Mouse (Mus musculus) CH12.LX (cell line): ENCODE data around the gene Bach2. TPM values are rescaled to one million over a fixed set of nuclear protein-coding genes. Genes with fewer than 3 reads are reported as not detected.

Experiments
- DNase-seq: peaks from one replicate; pipeline ENCODE4 v3.0.0-alpha.2; 2013; ENCODE audit errors: extremely low read depth
- H3K27ac ChIP-seq: 2 replicates; pipeline ENCODE4 v1.5.1; 2012; ENCODE audit warnings: low read depth, mild to moderate bottlenecking, control low read depth, moderate library complexity; ENCODE audit not compliant: insufficient read depth
- H3K27me3 ChIP-seq: replicated peaks from 2 replicates; pipeline ENCODE3; 2012; ENCODE audit warnings: inconsistent platforms
- H3K36me3 ChIP-seq, 2 experiments: replicated peaks in 1 of 2; 2 replicates each; pipeline versions ENCODE3 to v1.6.1; 2012; ENCODE audit warnings: inconsistent platforms in 1 of 2, low read length in 1 of 2, mild to moderate bottlenecking in 1 of 2, mixed read lengths in 1 of 2, moderate library complexity in 1 of 2; ENCODE audit not compliant: control insufficient read depth in 1 of 2, insufficient read depth in 1 of 2
- H3K4me1 ChIP-seq, 2 experiments: 2 replicates each; pipeline ENCODE4 v1.6.1; 2012; ENCODE audit warnings: inconsistent platforms in 1 of 2, moderate library complexity in 1 of 2; ENCODE audit not compliant: insufficient read depth in 2 of 2, control insufficient read depth in 1 of 2
- H3K4me2 ChIP-seq: 2 replicates; pipeline ENCODE4 v1.6.1; 2012; ENCODE audit warnings: low read depth, mild to moderate bottlenecking, control low read depth; ENCODE audit not compliant: poor library complexity, insufficient read depth, severe bottlenecking
- H3K4me3 ChIP-seq, 3 experiments: fragments of 150-350 bp in 1 of 3; sonication (generic) in 1 of 3; replicated peaks in 1 of 3; 2 replicates each; pipeline versions ENCODE3 to v1.5.1; 2011 to 2012; ENCODE audit warnings: low read depth in 2 of 3, low read length in 2 of 3, mild to moderate bottlenecking in 2 of 3, moderate library complexity in 2 of 3, control low read depth in 1 of 3, improper control_type of control experiment in 1 of 3, inconsistent platforms in 1 of 3, mixed read lengths in 1 of 3; ENCODE audit not compliant: poor library complexity in 1 of 3
- H3K79me2 ChIP-seq: replicated peaks from 2 replicates; pipeline ENCODE4 v1.6.1; 2012; ENCODE audit warnings: mild to moderate bottlenecking, moderate library complexity; ENCODE audit not compliant: control insufficient read depth, poor library complexity, insufficient read depth, severe bottlenecking; ENCODE audit errors: extremely low read depth
- H3K9ac ChIP-seq: 2 replicates; pipeline ENCODE4 v1.6.1; 2012; ENCODE audit warnings: low read depth, mild to moderate bottlenecking, control low read depth, moderate library complexity; ENCODE audit not compliant: insufficient read depth
- H3K9me3 ChIP-seq: replicated peaks from 2 replicates; pipeline ENCODE3; 2012; ENCODE audit warnings: low read length, inconsistent platforms, mixed read lengths
- CHD1 ChIP-seq: IDR thresholded peaks from 2 replicates; pipeline ENCODE4 v1.6.1; 2012; ENCODE audit warnings: low read depth, low read length, improper control_type of control experiment, inconsistent platforms
- CHD2 ChIP-seq: IDR thresholded peaks from 2 replicates; pipeline ENCODE4 v1.6.1; 2011; ENCODE audit warnings: low read length, improper control_type of control experiment
- E2F4 ChIP-seq: IDR thresholded peaks from 2 replicates; pipeline ENCODE4 v1.6.1; 2011; ENCODE audit warnings: low read depth, low read length, improper control_type of control experiment; ENCODE audit not compliant: insufficient replicate concordance
- ETS1 ChIP-seq: conservative IDR thresholded peaks from 2 replicates; pipeline ENCODE4 v1.6.1; 2012; ENCODE audit warnings: low read depth, mild to moderate bottlenecking, inconsistent platforms, low read length, improper control_type of control experiment, moderate library complexity
- HCFC1 ChIP-seq: IDR thresholded peaks from 2 replicates; pipeline ENCODE4 v1.6.1; 2012; ENCODE audit warnings: low read depth, mild to moderate bottlenecking, inconsistent platforms, low read length, improper control_type of control experiment
- IRF4 ChIP-seq: IDR thresholded peaks from 2 replicates; pipeline ENCODE4 v1.6.1; 2014; ENCODE audit warnings: low read depth, mild to moderate bottlenecking, inconsistent platforms, low read length, improper control_type of control experiment
- JUN ChIP-seq: IDR thresholded peaks from 2 replicates; pipeline ENCODE4 v1.6.1; 2011; ENCODE audit warnings: low read depth, mild to moderate bottlenecking, low read length, improper control_type of control experiment, moderate library complexity; ENCODE audit not compliant: insufficient read depth
- JUND ChIP-seq: conservative IDR thresholded peaks from 2 replicates; pipeline ENCODE4 v1.6.1; 2011; ENCODE audit warnings: low read depth, low read length, improper control_type of control experiment
- KAT2A ChIP-seq: IDR thresholded peaks from 2 replicates; pipeline ENCODE4 v1.6.1; 2012; ENCODE audit warnings: low read length, improper control_type of control experiment, inconsistent platforms; ENCODE audit not compliant: insufficient replicate concordance
- MAZ ChIP-seq: IDR thresholded peaks from 2 replicates; pipeline ENCODE4 v1.6.1; 2012; ENCODE audit warnings: low read depth, mild to moderate bottlenecking, inconsistent platforms, low read length, improper control_type of control experiment, moderate library complexity
- MEF2A ChIP-seq: IDR thresholded peaks from 2 replicates; pipeline ENCODE4 v1.6.1; 2014; ENCODE audit warnings: low read depth, mild to moderate bottlenecking, inconsistent platforms, low read length, improper control_type of control experiment, borderline replicate concordance
- MXI1 ChIP-seq: IDR thresholded peaks from 2 replicates; pipeline ENCODE4 v1.6.1; 2011; ENCODE audit warnings: mild to moderate bottlenecking, low read depth, low read length, improper control_type of control experiment
- MYC ChIP-seq: IDR thresholded peaks from 2 replicates; pipeline ENCODE4 v1.6.1; 2011; ENCODE audit warnings: low read depth, mild to moderate bottlenecking, improper control_type of control experiment, low read length
- NRF1 ChIP-seq: IDR thresholded peaks from 2 replicates; pipeline ENCODE4 v1.6.1; 2014; ENCODE audit warnings: low read depth, mild to moderate bottlenecking, inconsistent platforms, low read length, improper control_type of control experiment, moderate library complexity
- RAD21 ChIP-seq: IDR thresholded peaks from 2 replicates; pipeline ENCODE4 v1.6.1; 2011; ENCODE audit warnings: low read depth, mild to moderate bottlenecking, low read length, improper control_type of control experiment, moderate library complexity
- RCOR1 ChIP-seq: conservative IDR thresholded peaks from 2 replicates; pipeline ENCODE4 v1.6.1; 2012; ENCODE audit warnings: low read depth, mild to moderate bottlenecking, inconsistent platforms, low read length, improper control_type of control experiment
- SIN3A ChIP-seq: IDR thresholded peaks from 2 replicates; pipeline ENCODE4 v1.6.1; 2012; ENCODE audit warnings: low read length, improper control_type of control experiment, inconsistent platforms
- SMC3 ChIP-seq: IDR thresholded peaks from 2 replicates; pipeline ENCODE4 v1.6.1; 2011; ENCODE audit warnings: low read depth, low read length, improper control_type of control experiment
- TBP ChIP-seq: conservative IDR thresholded peaks from 2 replicates; pipeline ENCODE4 v1.6.1; 2011; ENCODE audit warnings: low read depth, low read length, improper control_type of control experiment
- USF1 ChIP-seq: IDR thresholded peaks from 2 replicates; pipeline ENCODE4 v1.6.1; 2014; ENCODE audit warnings: low read depth, mild to moderate bottlenecking, inconsistent platforms, low read length, improper control_type of control experiment
- USF2 ChIP-seq: conservative IDR thresholded peaks from 2 replicates; pipeline ENCODE4 v1.6.1; 2011; ENCODE audit warnings: low read depth, low read length, improper control_type of control experiment
- ZC3H11A ChIP-seq: IDR thresholded peaks from 2 replicates; pipeline ENCODE4 v1.6.1; 2012; ENCODE audit warnings: low read depth, mild to moderate bottlenecking, inconsistent platforms, low read length, improper control_type of control experiment
- ZKSCAN1 ChIP-seq: IDR thresholded peaks from 2 replicates; pipeline ENCODE4 v1.6.1; 2012; ENCODE audit warnings: low read depth, inconsistent platforms, low read length, improper control_type of control experiment, borderline replicate concordance
- ZMIZ1 ChIP-seq: IDR thresholded peaks from 2 replicates; pipeline ENCODE4 v1.6.1; 2012; ENCODE audit warnings: low read depth, mild to moderate bottlenecking, inconsistent platforms, low read length, improper control_type of control experiment
- ZNF384 ChIP-seq: IDR thresholded peaks from 2 replicates; pipeline ENCODE4 v1.6.1; 2012; ENCODE audit warnings: low read depth, low read length, improper control_type of control experiment, inconsistent platforms
- dilution Hi-C: fragments of 300-500 bp; cut with MboI; formaldehyde crosslinking; loops from 2 replicates; pipeline ENCODE4 v1.14.3; 2020; ENCODE audit warnings: low sequenced_read_pairs; ENCODE audit not compliant: extremely low pct_unique_long_range_greater_than_20kb, extremely low pct_ligation_motif_present
- in situ Hi-C: fragments of 300-500 bp; cut with MboI; formaldehyde crosslinking; loops from 3 replicates; pipeline ENCODE4 v1.14.3; 2019; ENCODE audit warnings: low sequenced_read_pairs, low pct_ligation_motif_present, low pct_unique_long_range_greater_than_20kb, mixed read lengths
- polyA plus RNA-seq: library from polyadenylated mRNA; unstranded; fragments of >175 nt; gene quantifications from 2 replicates; pipeline ENCODE4 v1.2.1, GENCODE M21; 2012; ENCODE audit warnings: low read depth; ENCODE audit not compliant: insufficient read length
- total RNA-seq, 2 experiments: library from RNA; depleted of rRNA; stranded (reverse); fragments of 300-350 nt in 1 of 2; fragments of >200 nt in 1 of 2; gene quantifications; 2 replicates each; pipeline ENCODE4 v1.2.3; 2012 to 2014

The Bach2 gene
- total and polyA plus RNA-seq, 3 experiments = 0.11 TPM; not detected in 2

DNA sequence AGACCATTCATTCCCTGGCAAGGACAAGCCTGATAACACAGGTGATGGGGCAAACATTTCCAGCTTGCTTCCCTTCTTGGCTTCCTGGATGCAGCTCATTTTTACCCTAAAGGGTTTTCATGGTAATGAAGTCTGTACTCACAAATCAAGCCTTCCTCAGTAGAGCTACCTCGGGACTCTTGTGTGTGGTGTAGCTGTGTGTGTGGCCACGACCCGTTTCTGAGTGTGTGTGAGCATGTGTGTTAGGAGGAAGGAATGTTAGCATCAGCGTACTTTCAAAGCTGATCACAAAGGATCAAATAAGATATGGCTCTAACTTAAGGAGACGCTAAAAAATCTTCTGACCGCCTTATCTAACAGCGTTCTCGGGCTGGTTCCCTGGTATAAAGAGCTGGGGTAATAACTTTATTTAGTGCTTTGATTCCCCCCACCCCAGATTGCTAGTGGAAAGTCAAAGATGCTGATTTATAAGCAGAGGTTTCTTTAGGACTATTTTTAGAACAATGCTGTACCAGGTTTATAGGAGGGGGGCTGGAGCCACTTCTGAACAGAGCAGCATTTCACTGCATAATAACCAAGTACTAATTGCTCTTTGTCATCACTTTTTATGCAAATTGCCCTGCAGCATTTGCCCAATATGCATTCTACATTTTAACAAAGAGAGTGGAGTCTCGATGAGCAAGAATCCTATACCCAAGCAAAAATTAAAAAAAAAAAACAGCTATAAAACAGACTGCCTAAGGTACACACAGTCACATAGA lies 28.0 kb upstream of the Bach2 start:
- Histone ChIP-seq H3K4me2 (no peak overlapping the region), H3K9me3 (no peaks in the 10 kb centered on the region), H3K4me3 (no peak overlapping the region), H3K36me3 (no peaks in the 10 kb centered on the region), H3K79me2 (no peaks in the 10 kb centered on the region), H3K27me3 (no peaks in the 10 kb centered on the region), H3K27ac (no peak overlapping the region), H3K4me1 (no peaks in the 10 kb centered on the region), H3K9ac (no peak overlapping the region)
- in situ Hi-C loops = no loop called here
- dilution Hi-C loops = no loop called here
- DNase-seq = no peak
- no peak for TF ChIP-seq CHD1
- TF ChIP-seq SMC3 = no peak
- TF ChIP-seq ETS1 = no peak
- TF ChIP-seq KAT2A = no peak
- no peak for TF ChIP-seq HCFC1
- no peak for TF ChIP-seq USF2
- TF ChIP-seq E2F4 = no peak
- TF ChIP-seq MAZ = no peak
- no peak for TF ChIP-seq JUN
- no peak for TF ChIP-seq SIN3A
- no peak for TF ChIP-seq ZNF384
- no peak for TF ChIP-seq ZC3H11A
- TF ChIP-seq ZMIZ1 = no peak
- TF ChIP-seq RAD21 = no peak
- TF ChIP-seq MEF2A = no peak
- no peak for TF ChIP-seq MYC
- TF ChIP-seq CHD2 = no peak
- TF ChIP-seq TBP = no peak
- no peak for TF ChIP-seq IRF4

- DNase-seq = no peak
- in situ Hi-C loops = no loop called here
- TF ChIP-seq MYC (no peak), MEF2A (no peak), JUN (no peak), TBP (no peak), RCOR1 (no peak), IRF4 (no peak), ETS1 (no peak), JUND (no peak), USF1 (no peak), NRF1 (no peak), ZKSCAN1 (no peak), SMC3 (no peak), MXI1 (no peak), CHD1 (no peak)
- TF ChIP-seq, all 38 proteins: peak for 0
- dilution Hi-C loops = no loop called here
- no peaks in the 10 kb centered on the region for H3K79me2 ChIP-seq
- no peaks in the 10 kb centered on the region for H3K27me3 ChIP-seq
- H3K27ac ChIP-seq = no peak overlapping the region
- no peaks in the 10 kb centered on the region for H3K36me3 ChIP-seq
- H3K4me1 ChIP-seq = peaks cover 0 to 1% of the 10 kb centered on the region in 2 experiments; a peak in 2 of 4 replicates
- H3K9me3 ChIP-seq = no peaks in the 10 kb centered on the region
- H3K4me2 ChIP-seq = no peak overlapping the region
- no peak overlapping the region for H3K4me3 ChIP-seq
- no peak overlapping the region for H3K9ac ChIP-seq
These were observed 26.0 kb upstream of the Bach2 start for GRCm38 (mm10) chr4:32212593-32212992.
